Mouse (Mus musculus) cerebellum, adult 2 months (tissue): ENCODE data around the gene Comp.

Source experiments
- CTCF ChIP-seq: fragments of 200-500 bp; IDR thresholded peaks from 2 replicates; pipeline ENCODE4 v1.5.1; 2011; ENCODE audit warnings: low read depth, mild to moderate bottlenecking, control low read depth, low read length, moderate library complexity, borderline replicate concordance; ENCODE audit not compliant: insufficient read depth
- POLR2A ChIP-seq: fragments of 200-500 bp; IDR thresholded peaks from 2 replicates; pipeline ENCODE4 v1.6.1; 2011; ENCODE audit warnings: low read length, control low read depth, borderline replicate concordance; ENCODE audit not compliant: insufficient read depth

DNA sequence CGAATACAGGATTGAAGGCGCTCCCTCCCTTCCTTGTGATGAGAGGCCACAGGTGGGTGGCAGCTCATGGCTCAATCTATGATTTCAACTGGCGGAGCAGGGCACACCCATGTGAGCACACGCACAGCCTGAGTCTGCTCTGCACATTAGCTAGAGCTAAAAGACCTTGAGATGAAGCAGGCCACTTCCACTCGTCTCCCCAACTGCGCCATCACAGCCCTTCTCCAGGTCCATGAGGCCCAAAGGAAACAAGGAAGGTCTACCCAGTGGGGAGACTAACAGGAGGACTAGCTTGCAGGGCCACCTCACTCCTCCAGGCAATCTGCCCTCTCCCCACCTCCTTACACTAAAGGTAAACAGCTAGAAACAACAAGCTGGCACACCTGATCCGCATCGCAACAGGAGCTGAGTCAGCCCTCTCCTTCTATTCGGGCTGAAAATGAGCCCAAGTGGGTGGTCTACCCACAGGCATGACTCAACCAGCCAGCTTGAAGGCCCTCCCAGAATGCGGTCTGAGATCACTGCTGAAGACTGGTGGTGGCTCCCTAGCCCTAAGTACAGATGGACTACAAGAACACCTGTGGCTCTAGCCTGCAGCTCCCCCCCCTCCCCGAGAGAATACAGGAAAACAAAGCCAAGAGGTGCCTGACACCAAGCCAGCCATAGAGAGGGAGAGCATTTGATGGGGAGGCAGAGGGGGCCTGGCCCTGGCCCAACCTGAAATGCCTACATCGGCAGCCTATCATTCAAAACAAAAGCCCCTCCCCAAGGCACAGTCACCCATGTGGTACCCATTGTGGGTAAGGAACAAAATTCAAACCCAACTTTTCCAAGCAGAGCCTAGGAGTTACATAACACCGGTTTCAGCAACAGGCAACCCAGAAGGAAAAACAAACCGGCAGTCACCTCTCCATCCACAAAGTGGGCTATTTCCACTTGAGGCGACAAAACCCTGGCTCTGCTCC, 22.0 kb upstream of the Comp start:
- TF ChIP-seq POLR2A = no peak; the same call in 1 of the 2 replicates
- no peak for TF ChIP-seq CTCF
